Mouse (Mus musculus) left cerebral cortex, postnatal 36 days (tissue): Measurements from ENCODE around the gene Coq9. TPM values are rescaled to one million over a fixed set of nuclear protein-coding genes. Genes with fewer than 3 reads are reported as not detected.
"Not testable (repeated sequence)": the region's sequence is repeated elsewhere in the genome, so short reads cannot be mapped to it uniquely, and the experiment has no call there.

Experiments used
- DNase-seq, 2 experiments: peaks; one replicate each; pipeline ENCODE4 v3.0.0; 2021 to 2022; ENCODE audit warnings: low spot score in 2 of 2, mixed read lengths in 1 of 2
- intact Hi-C: fragments of 180-260 bp; cut with DNase I; formaldehyde crosslinking; loops from one replicate; pipeline ENCODE4 v1.15.1; 2025
- total RNA-seq, 2 experiments: library from RNA; stranded (reverse); gene quantifications; 2 replicates each; pipeline ENCODE4 v1.2.3; 2021

The Coq9 gene
- total RNA-seq, 2 experiments from 2014 or later = 89.3 to 92.6 TPM

GRCm38 (mm10) chr8:94819671-94820179 lies 18.4 kb upstream of the Coq9 start:
- intact Hi-C loops = loop anchor here (10.0 kb wide), 1 partner anchor 215 kb away; the partner anchor contains the start of genes Fam192a and Rspry1
- no peak for DNase-seq

- DNase-seq = no peak
- intact Hi-C loops = no loop called here
These were observed 17.6 kb upstream of the Coq9 start for GRCm38 (mm10) chr8:94820553-94820952.

DNA sequence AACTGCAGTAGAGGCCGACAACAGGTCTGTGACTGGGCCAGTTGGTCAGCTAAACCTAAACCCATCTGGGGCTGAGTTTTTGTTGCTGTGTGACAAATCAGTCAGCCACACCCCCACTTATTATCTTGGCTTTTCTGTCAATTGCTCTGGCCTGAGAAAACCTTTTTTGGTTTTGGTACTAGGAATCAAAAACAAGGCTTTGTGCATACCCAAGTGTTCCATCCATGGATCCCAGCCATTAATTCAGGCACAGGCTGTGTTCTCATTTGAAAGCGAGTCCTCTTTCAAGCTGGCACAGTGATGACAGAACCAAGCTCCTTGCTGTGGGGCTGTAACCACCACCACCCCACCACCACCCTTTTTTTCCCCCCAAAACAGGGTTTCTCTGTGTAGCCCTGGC lies 16.7 kb upstream of the Coq9 start:
- intact Hi-C loops = no loop called here
- DNase-seq = no peak

DNA sequence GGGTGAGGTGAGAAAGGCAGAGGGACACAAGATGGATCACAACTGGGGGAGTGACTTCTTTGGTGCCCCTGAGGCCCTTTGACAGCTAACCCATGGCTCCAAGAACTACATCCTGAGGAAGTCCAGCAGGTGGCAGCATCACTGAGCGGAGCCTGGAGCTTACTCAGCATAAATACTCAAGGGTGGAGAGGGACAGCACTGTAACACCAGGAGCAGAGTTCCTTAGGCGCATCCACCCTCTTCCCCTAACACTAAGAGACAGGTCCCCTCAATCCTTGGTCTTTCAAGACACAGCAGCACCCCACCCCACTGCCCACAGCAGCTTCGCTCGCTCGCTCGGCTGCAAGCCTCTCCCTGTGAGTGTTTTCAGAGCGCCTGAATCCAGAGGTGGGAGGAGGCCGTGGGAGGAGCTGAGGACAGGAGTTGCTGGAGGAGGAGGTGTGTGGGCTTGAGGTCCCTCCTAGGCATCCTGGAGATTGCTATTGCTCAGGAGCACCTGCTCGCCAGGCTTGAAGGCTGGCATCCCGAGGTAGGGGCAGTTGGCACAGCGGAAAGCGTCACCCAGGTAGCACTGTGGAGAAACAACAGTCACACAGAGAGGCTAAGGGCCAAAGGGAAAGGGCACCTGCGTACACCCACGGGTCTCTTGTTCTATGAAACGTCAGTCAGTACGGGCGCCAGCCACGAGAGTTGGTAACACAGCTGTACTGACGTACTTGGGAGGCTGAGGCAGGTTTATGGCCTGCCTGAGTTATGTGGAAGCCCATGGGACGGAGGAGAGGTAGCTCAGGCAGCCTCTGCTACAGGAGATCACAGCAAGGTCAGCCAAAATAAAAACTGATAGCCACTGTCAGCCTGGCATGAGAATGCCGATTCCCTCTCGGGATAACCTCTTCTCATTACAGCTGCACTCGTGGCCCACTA lies 15.2 kb upstream of the Coq9 start:
- DNase-seq = peak; percentile 51 to 60
- intact Hi-C loops = no loop called here

GRCm38 (mm10) chr8:94825170-94825569 lies 13.0 kb upstream of the Coq9 start:
- intact Hi-C loops = no loop called here

DNA sequence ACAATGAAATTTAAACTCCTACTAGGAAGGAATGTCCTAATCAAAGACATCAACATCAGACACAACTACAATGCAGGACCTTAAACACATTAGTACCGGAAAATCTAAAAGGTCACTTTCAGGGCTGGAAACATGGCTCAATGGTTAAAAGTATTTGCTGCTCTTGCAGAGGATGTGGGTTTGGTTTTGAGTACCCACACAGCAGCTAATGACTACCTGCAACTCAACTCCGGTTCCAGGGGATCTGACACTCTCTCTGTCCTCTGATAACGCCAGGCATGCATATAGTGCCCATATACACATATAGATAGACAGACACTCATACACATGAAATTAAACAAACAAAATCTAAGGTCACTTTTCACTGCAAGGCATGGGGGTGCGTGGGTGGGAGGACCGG lies 11.9 kb upstream of the Coq9 start:
- intact Hi-C loops = no loop called here
- no peak for DNase-seq

More at GRCm38 (mm10) chr8:94825170-94825569, 13.0 kb upstream of the Coq9 start:
- no peak for DNase-seq

- intact Hi-C loops = no loop called here
- no peak for DNase-seq
These were observed 9.8 kb upstream of the Coq9 start for GRCm38 (mm10) chr8:94828284-94828683.

DNA sequence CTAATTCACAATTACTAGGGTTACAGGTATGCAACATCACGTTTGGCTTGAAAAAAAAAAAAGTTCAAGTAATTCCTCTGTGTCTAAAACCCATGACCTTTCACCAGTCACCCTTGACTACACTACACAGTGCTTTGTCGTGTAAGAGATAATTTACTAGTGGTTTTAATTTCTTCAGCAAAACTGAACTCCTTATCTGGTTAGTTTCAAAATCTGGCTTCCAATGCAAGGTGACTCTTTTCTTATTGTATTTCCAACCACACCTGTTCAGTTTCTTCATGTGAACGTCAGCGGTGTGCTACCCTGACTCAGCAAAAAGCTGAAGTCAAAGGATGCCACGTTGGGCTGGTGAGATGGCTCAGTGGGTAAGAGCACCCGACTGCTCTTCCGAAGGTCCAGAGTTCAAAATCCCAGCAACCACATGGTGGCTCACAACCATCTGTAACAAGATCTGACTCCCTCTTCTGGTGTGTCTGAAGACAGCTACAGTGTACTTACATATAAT lies 4.2 kb upstream of the Coq9 start:
- intact Hi-C loops, DNase-seq: not testable (repeated sequence)

DNA sequence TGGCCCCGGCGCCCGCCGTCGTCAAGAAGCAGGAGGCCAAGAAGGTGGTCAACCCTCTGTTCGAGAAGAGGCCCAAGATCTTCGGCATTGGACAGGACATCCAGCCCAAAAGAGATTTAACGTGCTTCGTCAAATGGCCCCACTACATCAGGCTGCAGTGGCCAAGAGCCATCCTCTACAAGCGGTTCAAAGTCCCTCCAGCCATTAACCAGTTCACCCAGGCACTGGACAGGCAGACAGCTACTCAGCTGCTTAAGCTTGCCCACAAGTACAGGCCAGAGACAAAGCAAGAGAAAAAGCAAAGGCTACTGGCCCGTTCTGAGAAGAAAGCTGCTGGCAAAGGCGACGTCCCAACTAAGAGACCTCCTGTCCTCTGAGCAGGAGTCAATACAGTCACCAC lies 2.4 kb upstream of the Coq9 start:
- DNase-seq, intact Hi-C loops: not testable (repeated sequence)

GRCm38 (mm10) chr8:94836456-94837240 lies 1.5 kb upstream of the Coq9 start:
- intact Hi-C loops = no loop called here
- no peak for DNase-seq

- intact Hi-C loops = no loop called here
- DNase-seq = no peak
These were observed 479 bp downstream of the Coq9 start for GRCm38 (mm10) chr8:94838600-94838999.

GRCm38 (mm10) chr8:94841183-94841582 lies 3.1 kb downstream of the Coq9 start:
- no peak for DNase-seq
- intact Hi-C loops = no loop called here

DNA sequence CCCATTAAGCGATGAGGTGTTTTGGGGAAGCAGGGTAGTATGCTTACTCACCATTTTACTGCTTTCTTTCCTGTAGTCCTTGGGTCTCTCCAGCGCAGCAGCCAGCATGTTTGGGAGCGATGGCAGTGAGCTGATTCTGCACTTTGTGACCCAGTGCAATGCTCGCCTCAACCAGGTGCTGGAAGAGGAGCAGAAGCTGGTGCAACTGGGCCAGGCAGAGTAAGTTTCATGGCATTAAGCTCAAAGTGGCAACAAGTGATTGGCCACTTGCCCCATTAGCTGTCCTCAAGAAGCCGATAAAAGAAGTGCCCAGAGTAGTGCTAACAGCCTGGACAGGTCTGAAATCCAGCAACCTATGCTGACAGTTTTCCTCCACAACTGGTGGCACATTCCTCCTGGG lies 11.9 kb downstream of the Coq9 start:
- intact Hi-C loops = no loop called here
- DNase-seq = no peak

DNA sequence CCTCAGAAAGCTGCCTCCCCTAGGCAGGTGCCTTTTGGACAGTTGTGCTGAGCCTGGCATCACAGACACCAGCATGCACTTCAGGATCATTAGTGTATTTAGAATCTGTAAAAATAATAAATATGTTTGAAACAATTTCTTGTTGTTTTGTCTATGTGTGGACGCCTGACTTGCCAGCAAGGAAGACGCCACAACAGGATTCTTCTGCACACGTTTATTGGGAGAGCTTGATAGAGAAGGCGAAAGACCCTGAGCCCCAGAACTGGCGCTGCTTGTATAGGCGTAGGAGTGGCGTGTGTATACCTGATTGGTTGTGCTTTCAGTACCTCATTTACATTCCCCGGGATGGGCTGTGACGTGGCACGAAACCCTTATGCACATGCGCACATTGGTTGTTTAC lies 16.6 kb downstream of the Coq9 start:
- intact Hi-C loops, DNase-seq: not testable (repeated sequence)

DNA sequence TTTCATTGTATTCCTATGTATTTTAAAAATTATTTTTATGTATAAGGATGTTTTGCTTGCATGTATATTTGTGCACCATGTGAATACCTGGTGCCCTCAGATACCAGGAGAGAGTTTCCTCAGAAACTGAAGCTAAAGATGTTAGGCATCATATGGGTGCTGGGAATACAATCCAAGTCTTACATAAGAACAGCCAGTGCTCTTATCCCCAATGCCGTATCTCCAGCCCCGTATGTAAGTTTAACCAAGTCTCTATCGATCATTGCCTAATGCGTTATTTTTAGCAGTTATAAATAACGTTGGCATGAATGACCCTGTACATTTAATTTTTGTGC lies 18.9 kb downstream of the Coq9 start:
- intact Hi-C loops = no loop called here
- DNase-seq = no peak

- DNase-seq = peak; percentile 91 to 92
- intact Hi-C loops = no loop called here
These were observed 19.4 kb downstream of the Coq9 start, which contains the start of gene Polr2c for GRCm38 (mm10) chr8:94857346-94858173. Gene Polr2c, plus strand, starts transcription at chr8:94857450.

DNA sequence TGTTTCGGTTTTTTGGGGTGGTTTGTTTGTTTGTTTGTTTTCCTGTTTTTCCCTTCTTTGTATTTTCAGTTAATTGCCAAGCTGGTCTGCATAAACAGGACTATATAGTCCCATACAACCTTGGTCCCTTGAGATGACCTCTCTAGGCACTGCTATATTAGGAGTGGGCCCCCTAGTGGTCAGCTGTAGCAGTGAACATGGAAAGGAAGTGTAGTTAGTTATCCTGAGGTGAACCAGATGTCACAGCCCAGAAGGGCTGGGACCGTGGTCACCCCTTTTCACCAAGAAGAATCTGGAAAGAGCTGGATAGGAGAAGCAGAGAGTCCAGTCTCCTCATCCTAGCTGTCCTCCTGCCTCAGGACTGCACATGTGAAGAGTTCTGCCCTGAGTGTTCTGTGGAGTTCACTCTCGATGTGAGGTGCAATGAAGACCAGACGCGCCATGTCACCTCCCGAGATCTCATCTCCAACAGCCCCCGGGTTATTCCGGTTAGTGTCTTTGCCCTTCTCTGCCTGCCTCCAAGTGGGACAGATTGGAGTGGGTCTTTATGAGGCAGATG lies 23.3 kb downstream of the Coq9 start:
- intact Hi-C loops = no loop called here
- peak in 1 of 2 experiments; percentile 40 for DNase-seq

DNA sequence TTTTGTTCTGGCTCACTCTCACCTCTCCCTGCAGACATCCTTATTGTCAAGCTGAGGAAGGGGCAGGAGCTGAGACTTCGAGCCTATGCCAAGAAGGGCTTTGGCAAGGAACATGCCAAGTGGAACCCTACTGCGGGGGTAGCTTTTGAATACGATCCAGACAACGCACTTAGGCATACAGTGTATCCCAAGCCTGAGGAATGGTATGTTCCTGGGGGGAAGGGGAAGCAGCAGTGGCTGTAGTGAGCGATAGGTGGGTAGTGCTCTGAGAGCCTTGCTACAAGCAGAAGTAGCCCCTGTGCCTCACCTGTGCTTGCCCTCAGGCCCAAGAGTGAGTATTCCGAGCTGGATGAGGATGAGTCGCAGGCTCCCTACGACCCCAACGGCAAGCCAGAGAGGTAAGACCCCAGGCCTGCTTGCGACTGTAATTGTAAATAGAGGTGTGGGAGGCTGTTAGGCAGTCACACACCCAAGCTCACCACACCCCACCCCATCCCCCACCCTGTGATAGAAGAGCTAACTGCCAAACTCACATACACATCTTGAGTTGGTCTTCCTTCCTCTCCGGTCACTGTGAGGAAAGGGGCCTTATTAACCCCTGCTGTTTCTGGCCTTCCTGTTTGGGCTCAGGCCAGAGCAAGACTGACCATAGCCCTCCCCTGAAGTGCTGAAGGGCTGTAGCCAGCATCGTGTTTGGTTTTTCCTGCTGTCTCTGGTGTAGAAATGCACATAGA lies 24.5 kb downstream of the Coq9 start:
- intact Hi-C loops = no loop called here
- DNase-seq = no peak
